Comparison of ENCODE assay signal across 8 mouse cellular contexts in the genomic region with DNA sequence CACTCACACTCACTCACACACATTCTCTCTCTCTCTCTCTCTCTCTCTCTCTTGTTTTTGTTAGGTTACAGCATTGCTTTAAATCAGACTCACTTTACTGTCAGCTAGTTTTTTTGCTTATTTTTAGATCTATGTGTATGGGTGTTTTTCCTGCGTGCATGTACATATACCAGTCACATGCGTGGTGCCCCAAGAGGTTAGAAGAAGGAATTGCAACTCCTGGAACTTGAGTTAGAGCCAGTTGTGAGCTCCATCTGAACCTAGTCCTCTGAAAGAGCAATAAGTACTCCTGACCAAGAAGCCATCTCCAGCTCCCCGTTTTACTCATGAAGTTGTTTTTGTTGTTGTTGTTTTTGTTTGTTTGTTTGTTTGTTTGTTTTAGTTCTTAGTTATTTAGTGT. TPM values are rescaled to one million over a fixed set of nuclear protein-coding genes. Genes with fewer than 3 reads are reported as not detected.
DNase-seq lines count a peak whose midpoint lies in the region; ATAC-seq lines count a peak whose summit lies in the region.

No protein-coding gene starts in this region.

- H3K27ac ChIP-seq in embryonic facial prominence, embryonic 14.5 days (replicated peaks; ENCODE audit: low read depth, low read length): no peak overlapping the region
- no peak overlapping the region for H3K27ac ChIP-seq in hindbrain, embryonic 14.5 days

- H3K36me3 ChIP-seq in embryonic facial prominence, embryonic 14.5 days (ENCODE audit: control insufficient read depth, insufficient read depth, low read length): peaks cover 36% of the 10 kb centered on the region
- H3K36me3 ChIP-seq in hindbrain, embryonic 14.5 days (replicated peaks; ENCODE audit: control insufficient read depth, insufficient read depth): peaks cover 24% of the 10 kb centered on the region

- no peaks in the 10 kb centered on the region for H3K27me3 ChIP-seq in embryonic facial prominence, embryonic 14.5 days (replicated peaks; ENCODE audit: control insufficient read depth, insufficient read depth, low read length)
- H3K27me3 ChIP-seq in hindbrain, embryonic 14.5 days (ENCODE audit: control insufficient read depth, insufficient read depth, low read length): no peaks in the 10 kb centered on the region

- no peaks in the 10 kb centered on the region for H3K9me3 ChIP-seq in embryonic facial prominence, embryonic 14.5 days (ENCODE audit: control insufficient read depth, low read length)
- no peaks in the 10 kb centered on the region for H3K9me3 ChIP-seq in hindbrain, embryonic 14.5 days (ENCODE audit: control insufficient read depth, low read length)

- peak; percentile 41; the same call in 1 of the 2 replicates for ATAC-seq in frontal cortex, adult (ENCODE audit: low TSS enrichment)
- no peak for ATAC-seq in embryonic facial prominence, embryonic 14.5 days (ENCODE audit: low read depth)
- ATAC-seq in hindbrain, embryonic 14.5 days (ENCODE audit: low FRiP score): no peak

- no peak for DNase-seq in frontal cortex, postnatal 25 days (ENCODE audit: low spot score in 2 of 2)
- DNase-seq in right cerebral cortex, adult 18-20 months: peak; percentile 12
- DNase-seq in right cerebral cortex, adult 2 months (ENCODE audit: low spot score in 2 of 2): no peak
- DNase-seq in embryonic facial prominence, embryonic 14.5 days (ENCODE audit: low spot score): peak; percentile 42
- DNase-seq in retina, postnatal 1 day: peak; percentile 58
- DNase-seq in urinary bladder, adult 2 months (ENCODE audit: low spot score): no peak
- no peak for DNase-seq in hindbrain, embryonic 14.5 days (ENCODE audit: low spot score)

- no peaks in the 10 kb centered on the region for H3K4me1 ChIP-seq in embryonic facial prominence, embryonic 14.5 days (ENCODE audit: control insufficient read depth, insufficient read depth, low read length)
- no peaks in the 10 kb centered on the region for H3K4me1 ChIP-seq in hindbrain, embryonic 14.5 days (replicated peaks; ENCODE audit: control insufficient read depth, insufficient read depth, low read length)

- no peak overlapping the region for H3K9ac ChIP-seq in embryonic facial prominence, embryonic 14.5 days (ENCODE audit: low read depth, low read length)
- no peak overlapping the region for H3K9ac ChIP-seq in hindbrain, embryonic 14.5 days

- WGBS in embryonic facial prominence, embryonic 14.5 days: 78% methylated on average over 3 of the region's 3 CpGs
- WGBS in hindbrain, embryonic 14.5 days: 80% methylated on average over 3 of the region's 3 CpGs

- no peak overlapping the region for H3K4me3 ChIP-seq in embryonic facial prominence, embryonic 14.5 days (ENCODE audit: low read depth, low read length)
- no peak overlapping the region for H3K4me3 ChIP-seq in hindbrain, embryonic 14.5 days (replicated peaks; ENCODE audit: low read length)

- no peak overlapping the region for H3K4me2 ChIP-seq in embryonic facial prominence, embryonic 14.5 days (ENCODE audit: low read depth, low read length)
- no peak overlapping the region for H3K4me2 ChIP-seq in hindbrain, embryonic 14.5 days (replicated peaks)

RNA-seq across cellular contexts. Expression of a gene that starts 24.0 kb away (rescaled TPM):
- 1.7 and 1.9 TPM in 2 replicates for polyA plus RNA-seq in embryonic facial prominence, embryonic 14.5 days (2014; fragmentation: Nextera tagmentation; extraction: Ambion mirVana)
- polyA plus RNA-seq in urinary bladder, adult 2 months (2012; rRNA removed): 0.27 and 0.89 TPM in 2 replicates
- polyA plus RNA-seq in hindbrain, embryonic 14.5 days (2014; fragmentation: Nextera tagmentation; extraction: Ambion mirVana): 0.84 TPM in 1 of 2 replicates, not detected in the other

RNA-seq across cellular contexts. Expression of a gene that starts 24.8 kb away (rescaled TPM):
- 80.9 and 82.5 TPM in 2 replicates for polyA plus RNA-seq in embryonic facial prominence, embryonic 14.5 days (2014; fragmentation: Nextera tagmentation; extraction: Ambion mirVana)
- polyA plus RNA-seq in urinary bladder, adult 2 months (2012; rRNA removed): 21.6 and 31.5 TPM in 2 replicates
- 76.9 and 79.1 TPM in 2 replicates for polyA plus RNA-seq in hindbrain, embryonic 14.5 days (2014; fragmentation: Nextera tagmentation; extraction: Ambion mirVana)

RNA-seq across cellular contexts. Expression of a gene that starts 24.9 kb away (rescaled TPM):
- polyA plus RNA-seq in embryonic facial prominence, embryonic 14.5 days (2014; fragmentation: Nextera tagmentation; extraction: Ambion mirVana): 1.1 and 1.4 TPM in 2 replicates
- polyA plus RNA-seq in urinary bladder, adult 2 months (2012; rRNA removed): 0.53 and 0.61 TPM in 2 replicates
- 22.3 and 24.4 TPM in 2 replicates for polyA plus RNA-seq in hindbrain, embryonic 14.5 days (2014; fragmentation: Nextera tagmentation; extraction: Ambion mirVana)

RNA-seq across cellular contexts. Expression of a gene that starts 39.7 kb away (rescaled TPM):
- polyA plus RNA-seq in embryonic facial prominence, embryonic 14.5 days (2014; fragmentation: Nextera tagmentation; extraction: Ambion mirVana): 56.4 and 58.7 TPM in 2 replicates
- 18.2 and 18.8 TPM in 2 replicates for polyA plus RNA-seq in urinary bladder, adult 2 months (2012; rRNA removed)
- polyA plus RNA-seq in hindbrain, embryonic 14.5 days (2014; fragmentation: Nextera tagmentation; extraction: Ambion mirVana): 71.3 and 78.1 TPM in 2 replicates

RNA-seq across cellular contexts. Expression of a gene that starts 39.8 kb away (rescaled TPM):
- 17.8 and 18.4 TPM in 2 replicates for polyA plus RNA-seq in embryonic facial prominence, embryonic 14.5 days (2014; fragmentation: Nextera tagmentation; extraction: Ambion mirVana)
- 11.2 and 15.4 TPM in 2 replicates for polyA plus RNA-seq in urinary bladder, adult 2 months (2012; rRNA removed)
- polyA plus RNA-seq in hindbrain, embryonic 14.5 days (2014; fragmentation: Nextera tagmentation; extraction: Ambion mirVana): 53.7 and 56.2 TPM in 2 replicates

Comparison
In these comparisons a context has a peak if more than half of its experiments do, and no peak if none do; other contexts are left out.
1. DNase-seq: peak in right cerebral cortex, adult 18-20 months (single experiment), embryonic facial prominence, embryonic 14.5 days (single experiment) and retina, postnatal 1 day (single experiment); none in frontal cortex, postnatal 25 days (0 of 2), right cerebral cortex, adult 2 months (0 of 2), urinary bladder, adult 2 months (single experiment) and hindbrain, embryonic 14.5 days (single experiment).